Mouse (Mus musculus) ovary, adult 10 weeks (tissue): Measurements from ENCODE around the gene Pin1rt1. TPM values are rescaled to one million over a fixed set of nuclear protein-coding genes. Genes with fewer than 3 reads are reported as not detected.

Experiments
- polyA plus RNA-seq: library from polyadenylated mRNA; stranded (reverse); fragments of 350-450 nt; fragmentation: Illumina TruSeq; extraction: RNeasy Lipid Tissue Mini Kit (QIAGEN cat#74804); gene quantifications from one replicate; pipeline ENCODE4 v1.2.3, GENCODE M21; 2014

Gene Pin1rt1
- not detected for polyA plus RNA-seq

GRCm38 (mm10) chr2:104716279-104716678 is at the start of gene Pin1rt1:
TSS of gene Pin1rt1 (minus strand) at chr2:104716379.

GRCm38 (mm10) chr2:104742741-104743064 is 26.5 kb upstream of the Pin1rt1 start, which contains the start of gene Depdc7:
TSS of gene Depdc7 (minus strand) at chr2:104742878.

GRCm38 (mm10) chr2:104711585-104712485 is 4.3 kb downstream of the Pin1rt1 start, which contains the start of gene Tcp11l1:
TSS of gene Tcp11l1 (minus strand) at chr2:104712169.

Other genes starting within 250 kb of the Pin1rt1 start
- 258 TPM for gene Hipk3, start 221.9 kb downstream of the Pin1rt1 start, polyA plus RNA-seq
- 84.5 TPM for gene Cstf3, start 125.9 kb downstream of the Pin1rt1 start, polyA plus RNA-seq
- 23.9 TPM for gene Tcp11l1, start 4.2 kb downstream of the Pin1rt1 start, polyA plus RNA-seq
- gene Depdc7, start 26.5 kb upstream of the Pin1rt1 start, polyA plus RNA-seq = 29.5 TPM
- gene Qser1, start 100.4 kb upstream of the Pin1rt1 start, polyA plus RNA-seq = 88.2 TPM
- gene Prrg4, start 133.5 kb upstream of the Pin1rt1 start, polyA plus RNA-seq = 4.3 TPM
- gene Ccdc73, start 151.4 kb upstream of the Pin1rt1 start, polyA plus RNA-seq = 40.2 TPM